Mouse (Mus musculus) lung, adult 2 months (tissue): ENCODE measurements around the gene Dapk1.

ENCODE experiments used
- CTCF ChIP-seq: fragments of 200-500 bp; IDR thresholded peaks from 2 replicates; pipeline ENCODE4 v1.5.1; 2011; ENCODE audit warnings: mild to moderate bottlenecking, low read length, control low read depth; ENCODE audit not compliant: insufficient read depth
- POLR2A ChIP-seq: fragments of 200-500 bp; IDR thresholded peaks from 2 replicates; pipeline ENCODE4 v1.6.1; 2011; ENCODE audit warnings: low read depth, mild to moderate bottlenecking, control low read depth, low read length, borderline replicate concordance; ENCODE audit errors: extremely low read depth

DNA sequence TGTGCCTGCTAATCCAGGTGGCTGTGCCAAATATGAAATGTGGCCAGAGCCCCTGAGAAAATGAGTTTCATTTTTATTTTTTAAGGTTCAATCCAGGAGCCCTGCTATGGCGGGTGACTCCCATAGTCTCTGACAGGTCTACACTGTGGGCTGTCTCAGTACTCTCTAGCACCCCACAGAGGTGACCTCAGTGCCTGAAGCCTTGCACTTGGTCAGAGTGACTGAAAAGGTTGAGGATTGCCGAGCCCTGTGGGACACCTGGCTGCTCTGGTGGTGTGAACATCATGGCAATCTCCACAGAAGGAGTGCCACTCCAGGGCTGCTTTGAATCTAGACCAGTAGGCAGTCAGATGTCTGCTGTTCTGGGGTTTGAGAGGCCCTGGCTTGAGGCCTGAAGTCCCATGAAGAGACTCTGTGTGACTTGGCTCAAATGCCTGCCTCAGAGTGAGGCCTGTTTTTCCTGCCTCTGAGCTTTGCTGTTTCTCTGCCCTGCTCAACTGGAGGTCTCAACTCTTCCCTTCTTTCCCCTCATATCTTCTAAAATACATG lies 52.3 kb downstream of the Dapk1 start:
- TF ChIP-seq POLR2A (no peak), CTCF (no peak)
